Mouse (Mus musculus) midbrain, embryonic 15.5 days (tissue): Measurements from ENCODE around the gene Tanc2. TPM values are rescaled to one million over a fixed set of nuclear protein-coding genes. Genes with fewer than 3 reads are reported as not detected.
A peak's percentile ranks its signal among the peaks of the same experiment; 100 is the strongest.

ENCODE experiments used
- ATAC-seq: fragments of 200-750 bp; cut with Nextera tagmentation; replicated peaks from 2 replicates; pipeline ENCODE4 v1.8.0; 2017; ENCODE audit warnings: moderate TSS enrichment
- H3K27ac ChIP-seq: fragments of 300-500 bp; sonication (generic); 2 replicates; pipeline ENCODE4 v1.5.1; 2015; ENCODE audit warnings: mild to moderate bottlenecking, inconsistent platforms
- H3K27me3 ChIP-seq: fragments of 300-500 bp; sonication (generic); replicated peaks from 2 replicates; pipeline ENCODE4 v1.6.1; 2015; ENCODE audit warnings: inconsistent platforms
- H3K36me3 ChIP-seq: fragments of 300-500 bp; sonication (generic); replicated peaks from 2 replicates; pipeline ENCODE4 v1.6.1; 2015; ENCODE audit warnings: inconsistent platforms
- H3K4me1 ChIP-seq: fragments of 300-500 bp; sonication (generic); 2 replicates; pipeline ENCODE4 v1.6.1; 2015; ENCODE audit warnings: inconsistent platforms
- H3K4me2 ChIP-seq: fragments of 300-500 bp; sonication (generic); 2 replicates; pipeline ENCODE4 v1.6.1; 2015; ENCODE audit warnings: inconsistent platforms, mild to moderate bottlenecking, moderate library complexity
- H3K4me3 ChIP-seq: fragments of 300-500 bp; sonication (generic); 2 replicates; pipeline ENCODE4 v1.5.1; 2015; ENCODE audit warnings: mild to moderate bottlenecking, inconsistent platforms
- H3K9ac ChIP-seq: fragments of 300-500 bp; sonication (generic); 2 replicates; pipeline ENCODE4 v1.6.1; 2015; ENCODE audit warnings: mild to moderate bottlenecking, inconsistent platforms
- H3K9me3 ChIP-seq: fragments of 300-500 bp; sonication (generic); 2 replicates; pipeline ENCODE4 v1.6.1; 2016; ENCODE audit warnings: inconsistent platforms
- WGBS: fragments of 180-500 bp; shearing (Covaris S2); methylation state at CpG from one replicate; pipeline ENCODE4 v1.1.7; 2015; ENCODE audit warnings: mixed read lengths; 5-methylcytosine and 5-hydroxymethylcytosine counted together
- polyA plus RNA-seq: library from polyadenylated mRNA; unstranded; fragments of >200 nt; fragmentation: Nextera tagmentation; extraction: Ambion mirVana; gene quantifications from 2 replicates; pipeline ENCODE4 v1.2.1, GENCODE M21; 2015

The Tanc2 gene
- polyA plus RNA-seq, 1 experiment from 2014 or later: 52.8 TPM

DNA sequence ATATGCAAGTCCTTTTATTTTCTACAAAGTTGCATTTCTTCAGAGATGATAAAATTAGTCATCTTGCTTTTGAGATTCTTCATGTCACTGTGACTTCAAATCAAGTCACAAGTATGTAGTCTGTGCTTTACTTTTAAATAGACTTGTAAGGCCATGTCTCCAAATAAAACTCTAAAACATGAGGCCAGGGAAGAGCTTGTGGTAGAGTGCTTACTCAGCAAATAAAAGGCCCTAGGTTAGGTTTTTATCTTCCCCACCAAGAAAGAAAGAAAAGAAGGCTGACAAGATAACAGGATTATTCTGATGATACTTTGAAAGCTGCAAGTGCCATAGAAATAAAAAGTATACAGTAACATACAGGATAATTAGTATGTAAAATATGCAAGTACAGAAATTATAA, 188.0 kb downstream of the Tanc2 start:
- ATAC-seq: no peak
- H3K4me3 ChIP-seq: no peak overlapping the region
- no peaks in the 10 kb centered on the region for H3K4me1 ChIP-seq
- peaks cover 4% of the 10 kb centered on the region; the same call in 1 of the 2 replicates for H3K36me3 ChIP-seq
- no peak overlapping the region for H3K9ac ChIP-seq
- H3K9me3 ChIP-seq: no peaks in the 10 kb centered on the region
- H3K27ac ChIP-seq: no peak overlapping the region
- H3K27me3 ChIP-seq: no peaks in the 10 kb centered on the region
- H3K4me2 ChIP-seq: no peak overlapping the region

DNA sequence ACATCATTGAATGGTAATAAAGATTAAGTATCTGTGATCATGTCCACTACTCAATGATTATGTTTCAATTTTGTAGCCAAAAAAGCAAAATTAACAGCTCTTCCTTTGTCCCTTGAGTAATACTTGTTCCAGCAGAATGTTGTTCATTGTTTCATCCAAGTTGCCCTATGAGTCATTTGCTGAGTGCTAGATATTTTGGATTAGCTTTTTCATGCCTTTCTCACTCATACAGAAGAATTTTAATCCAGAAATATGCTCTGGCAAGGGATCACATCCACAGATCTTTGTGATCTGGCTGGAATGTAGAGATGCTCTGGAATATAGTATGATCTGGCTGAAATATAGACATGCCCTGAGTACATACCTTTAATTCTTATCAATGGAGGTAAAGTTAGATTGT, 202.7 kb downstream of the Tanc2 start:
- Histone ChIP-seq H3K36me3 (no peaks in the 10 kb centered on the region), H3K27me3 (no peaks in the 10 kb centered on the region), H3K27ac (no peak overlapping the region), H3K4me2 (no peak overlapping the region), H3K9me3 (no peaks in the 10 kb centered on the region), H3K9ac (no peak overlapping the region), H3K4me1 (no peaks in the 10 kb centered on the region), H3K4me3 (no peak overlapping the region)
- no peak for ATAC-seq

DNA sequence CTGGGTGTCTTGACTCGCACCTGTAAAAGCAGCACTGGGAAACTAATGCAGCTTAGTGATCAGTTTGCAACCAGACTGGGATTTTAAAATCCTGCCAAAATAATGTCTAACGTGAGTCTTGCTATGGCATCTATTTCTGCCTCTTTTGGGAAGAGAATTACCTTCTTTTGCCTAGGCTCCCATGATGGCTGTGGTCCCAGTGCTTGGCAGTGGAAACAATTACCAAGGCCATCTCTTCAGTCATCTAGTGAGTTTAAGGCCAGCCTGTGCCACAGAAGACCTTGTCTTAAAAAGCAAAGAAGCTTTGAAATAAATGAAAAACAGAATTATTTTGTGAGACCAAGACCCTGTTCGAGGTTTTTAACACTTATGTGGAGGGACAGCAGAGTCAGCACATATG, 213.9 kb downstream of the Tanc2 start:
- WGBS: 87% methylated on average over 3 of the region's 3 CpGs
- Histone ChIP-seq H3K36me3 (no peaks in the 10 kb centered on the region), H3K9ac (no peak overlapping the region)

DNA sequence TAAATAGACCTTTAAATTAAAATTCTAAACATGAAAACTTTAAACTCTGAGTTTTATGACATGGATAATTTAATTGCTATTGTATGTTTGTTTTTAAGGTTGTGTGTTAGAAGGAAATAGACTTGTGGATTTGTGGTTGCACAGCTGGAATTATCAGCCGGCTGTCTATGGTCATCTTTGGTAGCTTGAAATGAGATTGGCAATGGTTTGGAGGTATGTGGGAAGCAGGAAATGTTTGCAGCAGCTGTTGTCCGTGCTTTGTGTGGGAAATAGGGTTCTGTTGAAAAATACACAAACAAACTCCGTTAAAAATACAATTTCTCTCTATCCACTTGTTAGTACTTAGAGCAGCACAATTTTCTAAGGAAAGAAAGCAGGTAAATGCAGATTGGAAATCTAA, 215.0 kb downstream of the Tanc2 start:
- Histone ChIP-seq H3K27me3 (no peaks in the 10 kb centered on the region), H3K9me3 (no peaks in the 10 kb centered on the region), H3K4me3 (no peak overlapping the region), H3K4me1 (no peaks in the 10 kb centered on the region), H3K36me3 (no peaks in the 10 kb centered on the region), H3K27ac (no peak overlapping the region), H3K9ac (no peak overlapping the region), H3K4me2 (no peak overlapping the region)
- whole genome bisulfite sequencing: 76% methylated on average over 3 of the region's 3 CpGs
- no peak for ATAC-seq

More for the DNA sequence above, 213.9 kb downstream of the Tanc2 start:
- no peaks in the 10 kb centered on the region for H3K27me3 ChIP-seq
- H3K9me3 ChIP-seq: no peaks in the 10 kb centered on the region
- no peak overlapping the region for H3K27ac ChIP-seq
- no peak for ATAC-seq
- H3K4me2 ChIP-seq: no peak overlapping the region
- no peak overlapping the region for H3K4me3 ChIP-seq
- H3K4me1 ChIP-seq: no peaks in the 10 kb centered on the region

- H3K9ac ChIP-seq: no peak overlapping the region
- H3K9me3 ChIP-seq: no peaks in the 10 kb centered on the region
- WGBS: 88% methylated on average over 5 of the region's 5 CpGs
- no peak overlapping the region for H3K4me2 ChIP-seq
- H3K4me1 ChIP-seq: no peaks in the 10 kb centered on the region
- H3K36me3 ChIP-seq: no peaks in the 10 kb centered on the region
- no peaks in the 10 kb centered on the region for H3K27me3 ChIP-seq
- no peak overlapping the region for H3K27ac ChIP-seq
- H3K4me3 ChIP-seq: no peak overlapping the region
- ATAC-seq: no peak
Measured at GRCm38 (mm10) chr11:105807103-105807502, 217.3 kb downstream of the Tanc2 start.

DNA sequence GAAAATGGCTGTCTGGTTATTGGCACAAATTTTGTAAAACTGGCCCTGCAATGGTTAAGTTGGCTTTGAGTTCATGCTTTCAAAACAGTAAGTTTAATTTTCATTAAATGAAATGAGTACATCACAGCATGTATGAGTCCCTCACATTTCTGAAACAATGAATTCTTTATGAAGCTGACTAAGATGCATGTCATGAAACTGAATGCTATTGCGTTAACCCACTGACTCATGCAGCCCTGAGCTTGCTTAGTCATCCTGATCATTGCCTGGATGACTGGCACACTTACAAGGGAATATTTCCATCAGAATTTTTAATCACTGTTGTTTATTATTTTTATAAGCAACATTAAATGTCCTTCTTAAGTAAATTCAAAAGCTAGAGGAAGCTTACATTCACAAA, 233.5 kb downstream of the Tanc2 start:
- 0 out of 2 replicates have a peak, but pooled peaks cover 5% of the 10 kb centered on the region for H3K36me3 ChIP-seq
- ATAC-seq: no peak

DNA sequence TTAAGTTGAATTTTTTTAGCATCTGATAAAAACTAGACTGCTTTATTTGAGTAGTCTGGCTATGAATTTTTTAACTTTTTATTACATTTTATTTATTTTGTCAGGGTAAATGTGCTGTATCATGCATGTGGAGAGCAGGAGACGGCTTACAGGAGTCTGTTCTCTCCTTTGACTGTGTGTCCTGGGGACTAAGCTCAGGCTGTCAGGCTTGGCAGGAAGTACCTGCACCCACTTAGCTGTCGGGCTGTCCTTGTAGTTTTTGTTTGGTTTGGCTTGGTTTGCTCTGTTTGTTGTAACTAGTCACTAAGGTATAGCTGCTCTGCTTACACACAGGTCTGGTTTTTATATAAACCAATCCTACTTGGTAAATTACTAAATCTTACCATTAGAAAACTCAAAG, 234.0 kb downstream of the Tanc2 start:
- Histone ChIP-seq H3K9ac (no peak overlapping the region), H3K36me3 (0 out of 2 replicates have a peak, but pooled peaks cover 5% of the 10 kb centered on the region), H3K27ac (no peak overlapping the region), H3K27me3 (no peaks in the 10 kb centered on the region), H3K4me2 (no peak overlapping the region), H3K4me1 (no peaks in the 10 kb centered on the region), H3K4me3 (no peak overlapping the region), H3K9me3 (no peaks in the 10 kb centered on the region)
- 67% methylated on average over 2 of the region's 2 CpGs for WGBS
- ATAC-seq: no peak

More for the DNA sequence above, 233.5 kb downstream of the Tanc2 start:
- H3K27ac ChIP-seq: no peak overlapping the region
- H3K9ac ChIP-seq: no peak overlapping the region
- no peak overlapping the region for H3K4me2 ChIP-seq
- H3K27me3 ChIP-seq: no peaks in the 10 kb centered on the region
- H3K4me3 ChIP-seq: no peak overlapping the region
- no peaks in the 10 kb centered on the region for H3K4me1 ChIP-seq
- WGBS: 54% methylated on average over 1 of the region's 1 CpGs
- H3K9me3 ChIP-seq: no peaks in the 10 kb centered on the region

DNA sequence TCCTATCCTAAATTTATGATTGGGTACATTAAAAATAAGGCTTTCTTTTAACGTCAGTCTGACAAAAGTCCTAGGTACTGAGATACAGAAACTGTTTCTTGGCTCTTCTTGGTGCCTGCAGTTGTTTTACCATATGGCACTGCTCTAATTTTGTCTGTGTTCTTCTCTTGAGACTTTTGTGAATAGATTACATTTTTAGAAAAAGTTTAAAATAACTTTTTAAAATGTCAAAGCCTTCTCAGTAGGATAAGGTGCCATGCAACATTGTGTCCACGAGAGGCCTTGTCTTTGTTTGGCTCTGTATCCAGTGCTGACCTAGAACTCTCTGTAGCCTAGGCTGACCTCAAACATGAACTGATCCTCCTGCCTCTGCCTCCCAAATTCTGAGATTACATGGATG, 238.4 kb downstream of the Tanc2 start:
- Histone ChIP-seq H3K4me2 (no peak overlapping the region), H3K9me3 (no peaks in the 10 kb centered on the region), H3K36me3 (no peaks in the 10 kb centered on the region), H3K9ac (no peak overlapping the region), H3K4me3 (no peak overlapping the region), H3K27ac (no peak overlapping the region), H3K4me1 (no peaks in the 10 kb centered on the region), H3K27me3 (no peaks in the 10 kb centered on the region)
- no peak for ATAC-seq
- 86% methylated on average over 2 of the region's 2 CpGs for WGBS

DNA sequence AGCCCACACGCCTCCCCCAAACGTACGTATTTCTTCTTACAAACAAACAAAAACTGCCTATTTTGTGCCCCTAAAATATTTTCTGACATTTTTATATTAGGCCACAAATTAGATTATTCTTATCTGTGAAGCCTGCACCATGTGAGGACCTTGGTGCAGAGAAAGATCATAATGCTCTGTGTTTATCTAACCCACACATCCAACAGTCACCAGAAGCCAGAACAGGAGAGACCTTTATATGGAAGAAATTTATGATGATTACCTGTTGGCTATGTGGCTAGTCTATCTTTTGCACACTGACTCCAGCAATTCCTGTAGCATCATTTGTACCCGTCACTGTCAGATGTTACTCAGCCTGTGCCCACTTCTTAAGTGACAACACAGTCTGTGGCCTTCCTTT, 245.4 kb downstream of the Tanc2 start:
- Histone ChIP-seq H3K9ac (no peak overlapping the region), H3K4me1 (no peaks in the 10 kb centered on the region), H3K4me3 (no peak overlapping the region), H3K4me2 (no peak overlapping the region), H3K36me3 (peaks cover 6% of the 10 kb centered on the region; the same call in 1 of the 2 replicates), H3K9me3 (no peaks in the 10 kb centered on the region), H3K27me3 (no peaks in the 10 kb centered on the region), H3K27ac (no peak overlapping the region)
- WGBS: 93% methylated on average over 4 of the region's 4 CpGs
- no peak for ATAC-seq

GRCm38 (mm10) chr11:105836344-105836891, 246.6 kb downstream of the Tanc2 start:
- ATAC-seq: no peak
- Histone ChIP-seq H3K27me3 (no peaks in the 10 kb centered on the region), H3K4me3 (no peak overlapping the region), H3K4me2 (no peak overlapping the region), H3K9me3 (no peaks in the 10 kb centered on the region), H3K9ac (no peak overlapping the region), H3K27ac (0 out of 2 replicates have a peak overlapping the region, but pooled peaks have one; percentile 15), H3K4me1 (no peaks in the 10 kb centered on the region), H3K36me3 (peaks cover 6% of the 10 kb centered on the region; the same call in 1 of the 2 replicates)
- WGBS: 83% methylated on average over 6 of the region's 6 CpGs

GRCm38 (mm10) chr11:105837962-105838361, 248.2 kb downstream of the Tanc2 start:
- ATAC-seq: no peak
- no peak overlapping the region for H3K4me3 ChIP-seq
- H3K36me3 ChIP-seq: peaks cover 7% of the 10 kb centered on the region; the same call in 1 of the 2 replicates

GRCm38 (mm10) chr11:105845901-105846300, 256.1 kb downstream of the Tanc2 start:
- no peak for ATAC-seq
- H3K9ac ChIP-seq: no peak overlapping the region
- no peaks in the 10 kb centered on the region for H3K9me3 ChIP-seq
- no peak overlapping the region for H3K4me2 ChIP-seq
- H3K4me3 ChIP-seq: no peak overlapping the region
- H3K27ac ChIP-seq: no peak overlapping the region
- WGBS: 82% methylated on average over 1 of the region's 1 CpGs
- no peaks in the 10 kb centered on the region for H3K4me1 ChIP-seq
- no peaks in the 10 kb centered on the region for H3K27me3 ChIP-seq
- peaks cover 3% of the 10 kb centered on the region; the same call in 1 of the 2 replicates for H3K36me3 ChIP-seq

More at GRCm38 (mm10) chr11:105837962-105838361, 248.2 kb downstream of the Tanc2 start:
- Histone ChIP-seq H3K27me3 (no peaks in the 10 kb centered on the region), H3K27ac (no peak overlapping the region), H3K4me1 (no peaks in the 10 kb centered on the region), H3K9ac (no peak overlapping the region), H3K4me2 (no peak overlapping the region), H3K9me3 (no peaks in the 10 kb centered on the region)

- no peaks in the 10 kb centered on the region for H3K27me3 ChIP-seq
Measured at GRCm38 (mm10) chr11:105855504-105855903, 265.7 kb downstream of the Tanc2 start.

More at GRCm38 (mm10) chr11:105855504-105855903, 265.7 kb downstream of the Tanc2 start:
- no peak overlapping the region for H3K4me3 ChIP-seq
- H3K9ac ChIP-seq: no peak overlapping the region
- ATAC-seq: no peak
- 65% methylated on average over 3 of the region's 3 CpGs for WGBS
- no peaks in the 10 kb centered on the region for H3K9me3 ChIP-seq
- H3K36me3 ChIP-seq: peaks cover 9% of the 10 kb centered on the region; the same call in 1 of the 2 replicates
- H3K27ac ChIP-seq: no peak overlapping the region
- H3K4me2 ChIP-seq: no peak overlapping the region
- no peaks in the 10 kb centered on the region for H3K4me1 ChIP-seq
